Mouse (Mus musculus) neural tube, embryonic 15.5 days (tissue): Measurements from ENCODE around the gene Foxp1. TPM values are rescaled to one million over a fixed set of nuclear protein-coding genes. Genes with fewer than 3 reads are reported as not detected.
A peak's percentile ranks its signal among the peaks of the same experiment; 100 is the strongest.

Experiments used
- ATAC-seq: fragments of 200-750 bp; cut with Nextera tagmentation; 2 replicates; pipeline ENCODE4 v1.8.0; 2017; ENCODE audit warnings: mild to moderate bottlenecking, moderate TSS enrichment, moderate library complexity; ENCODE audit not compliant: low FRiP score
- H3K27ac ChIP-seq: fragments of 300-500 bp; sonication (generic); replicated peaks from 2 replicates; pipeline ENCODE4 v1.5.1; 2015; ENCODE audit warnings: mild to moderate bottlenecking, inconsistent platforms
- H3K27me3 ChIP-seq: fragments of 300-500 bp; sonication (generic); replicated peaks from 2 replicates; pipeline ENCODE4 v1.6.1; 2015; ENCODE audit warnings: inconsistent platforms
- H3K36me3 ChIP-seq: fragments of 300-500 bp; sonication (generic); 2 replicates; pipeline ENCODE4 v1.6.1; 2015; ENCODE audit warnings: inconsistent platforms
- H3K4me1 ChIP-seq: fragments of 300-500 bp; sonication (generic); 2 replicates; pipeline ENCODE4 v1.6.1; 2015; ENCODE audit warnings: inconsistent platforms
- H3K4me2 ChIP-seq: fragments of 300-500 bp; sonication (generic); 2 replicates; pipeline ENCODE4 v1.6.1; 2015; ENCODE audit warnings: inconsistent platforms, mild to moderate bottlenecking, moderate library complexity
- H3K4me3 ChIP-seq: fragments of 300-500 bp; sonication (generic); replicated peaks from 2 replicates; pipeline ENCODE4 v1.5.1; 2015; ENCODE audit warnings: mild to moderate bottlenecking, inconsistent platforms
- H3K9ac ChIP-seq: fragments of 300-500 bp; sonication (generic); replicated peaks from 2 replicates; pipeline ENCODE4 v1.6.1; 2015; ENCODE audit warnings: mild to moderate bottlenecking, inconsistent platforms
- H3K9me3 ChIP-seq: fragments of 300-500 bp; sonication (generic); replicated peaks from 2 replicates; pipeline ENCODE4 v1.6.1; 2016; ENCODE audit warnings: inconsistent platforms
- WGBS: fragments of 180-500 bp; shearing (Covaris S2); methylation state at CpG from one replicate; pipeline ENCODE4 v1.1.7; 2015; ENCODE audit warnings: mixed read lengths; 5-methylcytosine and 5-hydroxymethylcytosine counted together
- polyA plus RNA-seq: library from polyadenylated mRNA; unstranded; fragments of >200 nt; fragmentation: Nextera tagmentation; extraction: Ambion mirVana; gene quantifications from 2 replicates; pipeline ENCODE4 v1.2.1, GENCODE M21; 2015

The Foxp1 gene
- polyA plus RNA-seq, 1 experiment from 2014 or later = 51.0 TPM

GRCm38 (mm10) chr6:99043932-99044664 lies 478.4 kb downstream of the Foxp1 start:
- no peaks in the 10 kb centered on the region for H3K36me3 ChIP-seq
- no peak overlapping the region for H3K4me3 ChIP-seq
- WGBS = 87% methylated on average over 12 of the region's 12 CpGs
- no peaks in the 10 kb centered on the region for H3K9me3 ChIP-seq
- H3K27ac ChIP-seq = no peak overlapping the region
- H3K4me2 ChIP-seq = no peak overlapping the region
- no peak overlapping the region for H3K9ac ChIP-seq
- ATAC-seq = no peak
- H3K27me3 ChIP-seq = no peaks in the 10 kb centered on the region
- no peaks in the 10 kb centered on the region for H3K4me1 ChIP-seq

DNA sequence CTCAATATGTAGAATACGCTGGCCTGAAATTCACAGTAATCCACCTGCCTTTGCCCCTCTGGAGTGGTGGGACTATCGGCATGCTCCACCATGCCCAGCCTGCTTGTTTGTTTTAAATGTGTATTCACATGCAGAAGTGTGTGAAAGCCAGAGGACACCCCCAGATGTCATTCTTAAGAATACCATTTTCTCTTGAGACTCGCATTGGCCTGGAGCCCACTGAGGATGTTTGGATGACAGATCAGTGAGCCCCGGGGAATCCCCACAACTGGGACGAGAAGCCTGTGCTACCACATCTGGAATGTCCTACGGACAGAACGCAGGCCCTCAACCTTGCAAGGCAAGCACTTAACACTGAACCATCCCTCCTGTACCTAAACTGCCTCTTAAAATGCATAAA lies 479.3 kb downstream of the Foxp1 start:
- Histone ChIP-seq H3K9ac (no peak overlapping the region), H3K27me3 (no peaks in the 10 kb centered on the region), H3K9me3 (no peaks in the 10 kb centered on the region), H3K4me2 (no peak overlapping the region), H3K4me3 (no peak overlapping the region), H3K4me1 (no peaks in the 10 kb centered on the region), H3K27ac (no peak overlapping the region), H3K36me3 (no peaks in the 10 kb centered on the region)
- WGBS = 73% methylated on average over 7 of the region's 7 CpGs
- ATAC-seq = no peak

DNA sequence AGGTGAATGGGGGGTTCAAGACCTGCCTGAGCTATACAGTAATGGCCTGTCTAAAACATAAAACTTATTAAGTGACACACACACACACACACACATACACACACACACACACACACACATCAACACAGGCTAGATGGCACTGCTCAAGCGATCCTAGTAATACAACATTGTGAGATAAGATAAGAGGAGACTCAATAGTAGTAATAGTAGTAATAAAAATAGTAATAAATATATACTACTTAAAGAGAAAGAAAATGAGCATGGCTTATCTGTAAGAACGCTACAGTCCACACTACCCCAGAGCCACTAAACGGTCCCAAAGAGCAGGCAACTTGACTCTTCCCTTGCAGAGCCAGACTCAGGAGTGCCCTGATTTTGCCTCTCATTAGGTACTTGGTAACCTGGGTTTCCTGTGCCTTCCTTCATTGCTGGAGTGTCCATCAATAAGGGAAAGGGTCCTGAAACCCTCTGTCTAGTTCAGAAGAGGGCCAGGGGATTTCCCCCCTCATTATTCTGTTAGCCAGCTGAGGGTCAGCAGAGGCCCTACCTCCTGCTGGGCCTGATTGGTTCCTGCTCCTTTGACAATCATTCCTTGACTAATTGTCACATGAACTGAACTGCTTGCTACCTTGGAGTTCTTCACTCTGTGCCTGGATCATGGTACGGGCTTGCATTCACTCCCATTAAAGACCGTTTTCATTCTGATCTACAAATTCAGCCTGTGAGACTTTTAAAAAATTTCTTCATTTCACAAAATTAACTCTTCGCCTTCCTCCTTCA lies 480.2 kb downstream of the Foxp1 start:
- H3K4me3 ChIP-seq = no peak overlapping the region
- no peaks in the 10 kb centered on the region for H3K27me3 ChIP-seq
- no peaks in the 10 kb centered on the region for H3K36me3 ChIP-seq
- no peak overlapping the region for H3K27ac ChIP-seq
- no peak overlapping the region for H3K4me2 ChIP-seq
- ATAC-seq = no peak
- H3K9ac ChIP-seq = no peak overlapping the region
- no peaks in the 10 kb centered on the region for H3K9me3 ChIP-seq
- no peaks in the 10 kb centered on the region for H3K4me1 ChIP-seq
- WGBS = 73% methylated on average over 6 of the region's 6 CpGs

GRCm38 (mm10) chr6:99038977-99039376 lies 483.5 kb downstream of the Foxp1 start:
- Histone ChIP-seq H3K27ac (no peak overlapping the region), H3K9ac (no peak overlapping the region), H3K9me3 (no peaks in the 10 kb centered on the region), H3K4me1 (peaks cover under 1% of the 10 kb centered on the region; the same call in 1 of the 2 replicates), H3K27me3 (no peaks in the 10 kb centered on the region), H3K4me3 (no peak overlapping the region), H3K36me3 (no peaks in the 10 kb centered on the region), H3K4me2 (no peak overlapping the region)
- WGBS = 91% methylated on average over 2 of the region's 2 CpGs
- ATAC-seq = no peak

DNA sequence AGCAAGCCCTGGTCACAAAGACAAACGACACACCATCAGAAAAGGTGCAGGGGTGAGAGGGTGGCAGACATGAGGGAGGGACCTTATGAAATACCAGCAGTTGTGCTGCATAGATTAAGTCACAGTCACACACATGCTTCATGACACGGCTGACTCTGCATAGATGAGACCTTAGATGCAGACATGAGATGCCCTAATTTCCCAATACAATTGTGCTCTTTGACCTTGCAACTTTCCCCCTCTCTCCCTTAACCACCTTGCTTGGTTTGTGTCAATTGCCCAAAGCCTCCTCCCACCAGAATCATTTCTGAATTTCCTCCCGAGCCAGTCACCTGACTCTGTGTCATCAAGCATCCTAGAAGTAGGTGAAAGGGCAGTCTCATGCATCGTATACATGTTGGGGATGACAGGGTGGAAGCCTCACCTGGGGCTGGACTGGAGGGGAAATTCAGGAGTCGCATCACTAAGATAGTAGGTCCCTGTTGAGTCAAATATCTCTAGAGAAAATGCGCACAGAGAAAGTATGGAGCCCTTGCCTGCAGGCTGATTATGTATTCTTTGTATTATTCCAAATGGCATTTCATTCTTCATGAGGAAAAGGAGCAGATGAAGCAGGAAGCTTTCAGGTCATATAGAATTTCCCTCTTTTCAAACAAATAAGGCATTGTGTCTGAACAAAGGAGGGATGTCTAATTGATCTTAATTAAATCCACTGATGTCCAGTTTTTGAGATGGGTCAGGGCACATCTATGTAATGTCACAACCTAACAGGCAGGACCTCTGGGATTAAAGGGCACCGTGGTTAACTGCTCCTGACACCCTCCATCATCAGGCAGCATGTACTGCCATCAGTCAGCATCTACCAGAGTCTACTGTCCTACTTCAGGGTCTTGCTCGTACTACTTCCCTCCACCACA lies 486.8 kb downstream of the Foxp1 start:
- peaks cover 8% of the 10 kb centered on the region; the same call in 1 of the 2 replicates for H3K4me1 ChIP-seq
- H3K9me3 ChIP-seq = no peaks in the 10 kb centered on the region
- H3K4me3 ChIP-seq = no peak overlapping the region
- H3K4me2 ChIP-seq = no peak overlapping the region
- no peak overlapping the region for H3K27ac ChIP-seq
- ATAC-seq = no peak
- H3K27me3 ChIP-seq = peaks cover 5% of the 10 kb centered on the region; the same call in 1 of the 2 replicates
- H3K9ac ChIP-seq = no peak overlapping the region
- 84% methylated on average over 8 of the region's 8 CpGs for WGBS
- H3K36me3 ChIP-seq = no peaks in the 10 kb centered on the region

- no peak for ATAC-seq
- Histone ChIP-seq H3K4me2 (no peak overlapping the region), H3K27ac (no peak overlapping the region), H3K9ac (no peak overlapping the region), H3K9me3 (no peaks in the 10 kb centered on the region), H3K27me3 (peaks cover 5% of the 10 kb centered on the region), H3K4me3 (no peak overlapping the region), H3K36me3 (no peaks in the 10 kb centered on the region), H3K4me1 (peaks cover 18% of the 10 kb centered on the region)
- WGBS = 44% methylated on average over 6 of the region's 6 CpGs
These were observed 489.5 kb downstream of the Foxp1 start for GRCm38 (mm10) chr6:99033062-99033461.

GRCm38 (mm10) chr6:99031321-99031903 lies 491.1 kb downstream of the Foxp1 start:
- 69% methylated on average over 9 of the region's 9 CpGs for WGBS

GRCm38 (mm10) chr6:99030251-99030650 lies 492.3 kb downstream of the Foxp1 start:
- H3K9me3 ChIP-seq = no peaks in the 10 kb centered on the region

More at GRCm38 (mm10) chr6:99031321-99031903, 491.1 kb downstream of the Foxp1 start:
- no peak overlapping the region for H3K27ac ChIP-seq
- H3K36me3 ChIP-seq = no peaks in the 10 kb centered on the region
- H3K9ac ChIP-seq = no peak overlapping the region
- no peak overlapping the region for H3K4me2 ChIP-seq
- peaks cover 5% of the 10 kb centered on the region for H3K27me3 ChIP-seq
- no peak for ATAC-seq
- peaks cover 31% of the 10 kb centered on the region for H3K4me1 ChIP-seq
- H3K9me3 ChIP-seq = no peaks in the 10 kb centered on the region
- no peak overlapping the region for H3K4me3 ChIP-seq

DNA sequence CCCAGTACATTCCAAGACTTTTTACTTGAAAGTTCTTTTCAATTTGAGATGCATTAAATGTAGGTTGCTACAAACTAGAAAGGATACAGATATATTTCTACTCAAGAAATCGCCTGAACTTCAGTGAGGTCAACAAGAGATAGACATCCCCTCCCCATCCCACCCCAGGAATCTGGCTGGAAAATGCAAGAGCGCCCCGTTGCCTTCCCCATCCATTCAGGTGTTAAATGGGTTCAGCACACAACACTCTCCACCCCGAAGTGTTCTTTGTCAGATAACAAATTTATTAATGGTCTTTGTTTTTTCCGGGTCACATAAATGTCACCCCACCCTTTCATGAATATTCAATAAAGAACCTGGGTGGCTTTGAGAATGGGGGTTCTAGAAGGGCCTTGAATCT lies 493.1 kb downstream of the Foxp1 start:
- WGBS = 15% methylated on average over 5 of the region's 5 CpGs
- H3K9me3 ChIP-seq = no peaks in the 10 kb centered on the region
- ATAC-seq = no peak
- H3K27ac ChIP-seq = no peak overlapping the region
- no peak overlapping the region for H3K9ac ChIP-seq
- no peak overlapping the region for H3K4me2 ChIP-seq
- H3K4me3 ChIP-seq = no peak overlapping the region
- H3K36me3 ChIP-seq = no peaks in the 10 kb centered on the region
- H3K4me1 ChIP-seq = peaks cover 38% of the 10 kb centered on the region
- peaks cover 5% of the 10 kb centered on the region for H3K27me3 ChIP-seq

More at GRCm38 (mm10) chr6:99030251-99030650, 492.3 kb downstream of the Foxp1 start:
- ATAC-seq = no peak
- no peak overlapping the region for H3K4me2 ChIP-seq
- no peak overlapping the region for H3K4me3 ChIP-seq
- H3K4me1 ChIP-seq = peaks cover 34% of the 10 kb centered on the region
- no peaks in the 10 kb centered on the region for H3K36me3 ChIP-seq
- no peak overlapping the region for H3K27ac ChIP-seq
- no peak overlapping the region for H3K9ac ChIP-seq
- 23% methylated on average over 6 of the region's 6 CpGs for WGBS
- peaks cover 5% of the 10 kb centered on the region for H3K27me3 ChIP-seq

DNA sequence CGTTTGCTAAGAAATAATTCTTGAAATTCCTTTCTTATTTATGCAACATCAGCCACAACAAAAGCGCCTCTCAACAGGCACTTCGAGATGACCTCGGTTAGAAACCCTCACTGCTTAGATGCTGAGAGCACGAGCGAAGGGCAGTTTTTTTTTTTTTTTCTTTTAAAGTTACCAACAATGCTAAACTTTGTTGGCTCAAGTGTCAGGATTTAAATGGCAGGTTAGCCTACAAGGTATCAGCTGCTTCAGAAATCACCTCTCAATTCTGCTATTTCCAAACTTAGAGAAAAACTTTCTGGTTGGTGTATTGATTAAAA lies 493.6 kb downstream of the Foxp1 start:
- ATAC-seq = no peak
- Histone ChIP-seq H3K9me3 (no peaks in the 10 kb centered on the region), H3K27ac (peak overlapping the region; percentile 81), H3K9ac (peak overlapping the region; percentile 59; the same call in 1 of the 2 replicates), H3K4me1 (peaks cover 42% of the 10 kb centered on the region), H3K36me3 (no peaks in the 10 kb centered on the region), H3K27me3 (peaks cover 9% of the 10 kb centered on the region), H3K4me3 (peak overlapping the region; percentile 65), H3K4me2 (peak overlapping the region; percentile 93)
- 3% methylated on average over 6 of the region's 6 CpGs for WGBS
